Mouse (Mus musculus): ENCODE measurements around the gene Pik3r1.

The Pik3r1 gene

DNA sequence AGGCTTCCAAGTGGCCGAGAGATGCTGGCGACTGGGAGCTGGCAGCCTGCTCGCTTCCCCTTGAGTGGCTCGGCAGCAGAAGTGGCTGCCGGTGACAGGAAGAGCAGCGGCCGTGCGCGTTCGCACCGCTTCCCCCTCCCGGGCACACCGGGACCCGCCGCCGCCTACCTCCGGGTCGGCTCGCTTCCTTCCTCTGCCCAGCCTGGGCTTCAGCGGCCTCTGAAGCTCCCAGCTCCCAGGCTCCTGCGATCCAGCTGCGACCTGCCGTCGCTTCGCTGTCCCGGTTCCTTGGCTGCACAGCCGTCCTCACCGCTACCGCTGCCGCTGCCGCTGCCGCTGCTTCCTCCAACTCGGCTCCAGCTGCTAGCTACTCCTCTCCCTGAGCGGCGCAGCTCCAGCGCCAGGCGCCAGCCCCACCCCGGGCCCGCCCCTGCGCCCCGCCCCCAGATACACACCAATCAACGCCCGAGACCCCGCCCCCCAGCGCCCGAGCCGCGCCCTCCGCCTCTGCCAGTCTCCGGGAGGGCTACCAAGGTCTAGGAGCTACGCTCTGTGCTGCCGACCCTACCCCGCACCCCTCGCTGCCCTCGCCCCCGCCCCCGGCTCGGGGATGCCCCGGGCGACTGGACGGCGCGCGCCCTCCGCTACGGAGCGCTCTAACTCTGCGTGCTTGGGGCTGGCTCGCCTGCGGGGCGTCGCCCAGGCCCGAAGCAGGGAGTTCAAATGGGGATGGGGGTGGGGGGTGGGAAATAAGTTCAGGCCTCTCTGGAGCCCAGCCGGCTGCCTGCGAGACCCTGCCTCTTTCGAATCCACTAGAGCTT is at the start of gene Pik3r1:
Gene Pik3r1 (minus strand): TSS at position 409 of the 821 bp plus-strand sequence.
- peak; percentile 97 for DNase-seq (ENCODE audit: low spot score)

DNA sequence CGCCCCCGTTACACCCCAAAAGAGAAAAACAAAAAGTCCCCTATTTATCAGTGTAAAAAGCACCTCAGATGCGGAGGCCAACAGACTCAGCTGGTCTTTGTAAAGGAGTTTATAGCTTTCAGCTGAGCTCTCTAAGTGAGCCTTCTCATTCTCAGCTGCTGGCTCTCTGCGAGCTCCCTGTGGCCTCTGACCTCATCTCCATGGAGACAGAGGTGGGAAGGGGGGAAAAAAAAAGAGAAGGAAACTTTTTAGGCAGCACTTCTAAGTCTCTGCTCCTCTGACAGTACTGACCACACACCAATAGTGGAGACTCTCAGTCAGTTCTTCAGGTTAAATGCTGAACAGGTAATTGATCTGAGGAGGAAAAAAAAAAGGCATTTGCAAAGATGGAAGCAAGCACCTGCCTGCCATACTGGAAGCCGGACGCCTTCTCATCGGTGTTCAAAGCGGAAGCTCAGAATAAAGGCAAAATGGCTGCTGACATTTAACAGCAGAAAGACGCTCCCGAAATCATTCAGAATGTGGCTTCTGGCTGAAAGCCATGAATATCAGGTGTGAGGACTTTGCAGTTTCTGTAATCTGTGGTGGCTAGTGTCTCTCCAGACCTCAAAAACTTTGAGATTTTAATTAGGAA is 45.4 kb upstream of the Pik3r1 start:
- DNase-seq (ENCODE audit: low spot score): no peak

DNA sequence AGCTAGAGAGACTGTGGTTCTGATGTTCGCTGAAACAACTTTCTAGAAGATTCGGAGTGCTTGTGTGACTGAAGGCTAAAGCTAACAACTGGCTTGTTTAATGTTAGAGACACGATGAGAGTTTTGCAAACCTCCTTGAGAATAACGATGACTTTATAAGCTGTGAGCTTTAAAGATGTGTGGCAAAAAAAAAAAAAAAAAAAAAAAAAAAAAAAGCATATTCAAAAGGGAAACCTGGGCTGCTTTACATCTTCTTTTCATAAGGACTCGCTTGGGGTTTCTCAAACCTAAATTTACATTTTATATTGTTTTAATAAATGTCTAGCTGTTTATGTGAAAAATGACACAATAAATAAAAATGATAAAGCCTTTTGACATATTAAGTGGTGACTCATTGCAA is 44.3 kb upstream of the Pik3r1 start:
- DNase-seq (ENCODE audit: low spot score): no peak

DNA sequence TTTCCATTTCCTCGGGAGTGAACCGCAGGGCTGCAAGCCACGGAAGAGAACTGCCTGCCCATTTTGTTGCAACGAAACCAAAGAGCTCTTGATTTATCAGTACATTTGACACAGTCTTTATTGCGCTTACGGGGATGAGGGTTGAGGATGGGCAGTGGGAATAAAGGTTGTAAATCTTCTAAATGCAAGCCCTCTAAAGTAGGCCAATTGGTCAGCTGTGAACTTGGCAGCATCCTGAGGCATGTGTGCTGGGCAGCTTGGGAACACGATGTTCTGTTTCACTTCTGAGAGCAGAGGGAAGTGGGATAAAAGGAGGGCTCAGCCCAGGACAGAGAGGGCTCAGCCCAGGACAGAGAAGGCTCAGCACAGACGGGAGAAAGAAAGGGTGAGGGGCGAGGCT is 43.9 kb upstream of the Pik3r1 start:
- DNase-seq (ENCODE audit: low spot score): peak; percentile 38

DNA sequence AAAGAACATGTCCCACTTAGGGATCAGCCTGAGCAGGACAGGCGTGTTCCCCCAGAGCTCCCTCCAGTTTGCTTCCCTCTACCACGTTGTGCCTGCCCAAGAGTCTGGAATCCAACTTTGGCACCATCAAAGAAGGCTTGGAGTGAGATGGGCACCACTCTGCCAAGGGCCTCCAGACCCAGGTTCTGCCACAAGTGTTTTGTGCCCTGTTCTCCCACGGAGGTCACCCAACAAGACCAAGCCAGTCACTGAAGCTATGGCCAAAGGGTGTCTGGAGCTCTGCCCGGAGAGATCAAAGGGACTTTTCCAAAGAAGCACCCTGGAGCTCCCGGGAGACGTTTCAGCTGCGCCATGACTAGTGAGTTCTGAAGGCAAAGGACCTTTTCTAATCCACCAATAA is 42.6 kb upstream of the Pik3r1 start:
- peak; percentile 7 for DNase-seq (ENCODE audit: low spot score)

DNA sequence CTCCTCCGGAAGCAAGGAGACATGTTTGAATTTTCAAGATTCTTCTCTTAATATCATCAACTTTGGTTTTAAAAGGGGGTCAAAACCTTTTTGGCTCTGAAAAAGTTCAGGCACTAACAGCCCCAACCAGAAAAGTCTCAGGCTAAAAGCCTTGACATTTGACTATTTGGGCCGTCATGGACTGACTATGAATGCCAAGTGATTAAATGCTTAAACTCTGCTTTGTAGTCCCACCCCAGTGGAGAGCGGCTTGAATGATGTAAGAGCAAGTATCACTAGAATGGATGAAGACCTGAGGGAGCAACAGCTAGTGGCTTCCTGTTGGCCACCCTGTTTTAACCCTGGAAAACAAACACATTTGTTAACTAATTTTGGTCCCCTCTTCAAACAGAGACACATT is 41.8 kb upstream of the Pik3r1 start:
- DNase-seq (ENCODE audit: low spot score): no peak

DNA sequence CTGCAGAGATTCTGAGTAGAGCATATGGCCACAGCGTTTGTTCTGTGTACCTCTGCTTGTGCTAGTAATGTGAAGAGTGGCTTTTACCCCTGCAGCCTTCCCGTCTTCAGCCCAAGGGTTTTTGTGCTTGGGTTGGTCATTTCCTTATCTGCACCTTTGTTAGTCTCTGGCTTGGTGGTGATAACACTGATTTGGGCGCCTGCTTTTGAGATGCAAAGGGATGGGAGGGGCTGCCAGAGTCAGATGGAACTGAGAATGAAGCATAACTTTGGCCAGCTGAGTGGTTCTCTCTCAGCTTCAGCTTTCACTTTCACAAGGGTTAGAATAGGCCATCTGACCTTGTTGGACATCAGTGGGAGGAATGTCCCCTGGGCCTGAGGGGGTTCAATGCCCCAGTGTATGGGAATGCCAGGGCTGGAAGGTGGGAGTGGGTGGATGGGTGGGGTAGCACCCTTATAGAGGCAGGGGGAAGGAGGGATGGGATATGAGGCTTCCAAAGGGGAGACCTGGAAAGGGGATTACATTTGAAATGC is 37.6 kb upstream of the Pik3r1 start:
- DNase-seq (ENCODE audit: low spot score): no peak

DNA sequence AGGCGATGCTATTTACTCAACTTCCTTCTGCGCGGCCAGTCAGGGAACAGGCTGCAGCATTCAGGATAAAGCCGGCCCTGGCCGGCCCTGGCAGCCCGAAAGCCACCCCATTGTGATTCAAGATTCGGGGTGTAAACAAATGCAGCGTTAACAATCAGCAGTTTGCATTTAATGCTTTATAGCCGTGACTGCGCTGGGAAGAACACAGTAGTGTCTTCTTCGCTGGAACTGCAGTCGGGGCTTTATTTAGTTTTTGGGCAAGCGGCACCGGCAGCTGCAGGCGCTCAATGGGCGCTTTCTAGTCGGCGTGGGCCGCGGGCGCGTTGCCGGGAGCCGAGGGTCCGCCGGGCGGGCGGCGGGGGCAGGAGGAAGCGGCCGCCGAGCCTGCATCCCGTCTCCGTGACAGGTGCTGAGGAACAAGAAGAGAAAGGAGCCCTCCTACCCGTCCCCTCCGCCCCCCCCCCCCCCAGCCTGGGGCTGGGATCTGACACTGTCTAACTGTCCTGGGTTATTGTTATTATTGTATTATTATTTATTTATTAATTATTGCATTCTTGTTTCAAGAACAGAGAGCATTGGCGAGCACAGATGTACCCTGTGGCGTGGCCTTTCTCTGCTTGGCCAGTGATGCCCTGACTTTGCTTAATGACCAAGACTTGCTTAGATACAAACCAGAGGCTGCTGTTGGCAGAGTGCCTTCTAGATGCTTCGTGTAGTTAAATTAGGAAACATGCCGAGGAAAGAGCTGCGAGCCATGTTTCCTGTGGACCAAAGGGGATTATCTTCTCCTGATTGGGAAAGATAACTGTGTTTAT is 33.6 kb upstream of the Pik3r1 start:
- DNase-seq (ENCODE audit: low spot score): peak; percentile 20

DNA sequence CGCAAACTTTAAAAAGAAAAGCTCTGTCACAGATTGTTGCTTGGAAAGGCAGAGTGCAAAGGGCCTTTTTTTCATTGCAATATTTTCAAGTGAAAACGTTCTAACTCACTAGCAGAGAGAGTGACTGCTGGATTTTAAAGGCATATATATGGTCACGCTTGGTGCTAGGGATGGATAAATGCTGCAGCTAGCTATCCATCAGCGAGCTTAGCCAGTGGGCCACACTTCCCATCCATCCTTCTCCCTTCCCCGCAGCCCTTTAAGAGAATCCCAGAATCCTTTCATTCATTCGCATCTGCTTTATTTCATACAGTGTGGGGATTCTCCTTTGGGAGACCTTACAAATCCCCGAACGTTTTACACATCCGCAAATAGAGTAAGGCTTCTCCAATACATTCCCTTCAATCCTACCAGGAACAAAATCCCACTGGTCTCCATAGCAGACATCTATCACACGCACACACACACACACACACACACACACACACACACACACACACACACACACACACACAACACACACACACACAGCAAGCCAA is 32.9 kb upstream of the Pik3r1 start:
- no peak for DNase-seq (ENCODE audit: low spot score)

DNA sequence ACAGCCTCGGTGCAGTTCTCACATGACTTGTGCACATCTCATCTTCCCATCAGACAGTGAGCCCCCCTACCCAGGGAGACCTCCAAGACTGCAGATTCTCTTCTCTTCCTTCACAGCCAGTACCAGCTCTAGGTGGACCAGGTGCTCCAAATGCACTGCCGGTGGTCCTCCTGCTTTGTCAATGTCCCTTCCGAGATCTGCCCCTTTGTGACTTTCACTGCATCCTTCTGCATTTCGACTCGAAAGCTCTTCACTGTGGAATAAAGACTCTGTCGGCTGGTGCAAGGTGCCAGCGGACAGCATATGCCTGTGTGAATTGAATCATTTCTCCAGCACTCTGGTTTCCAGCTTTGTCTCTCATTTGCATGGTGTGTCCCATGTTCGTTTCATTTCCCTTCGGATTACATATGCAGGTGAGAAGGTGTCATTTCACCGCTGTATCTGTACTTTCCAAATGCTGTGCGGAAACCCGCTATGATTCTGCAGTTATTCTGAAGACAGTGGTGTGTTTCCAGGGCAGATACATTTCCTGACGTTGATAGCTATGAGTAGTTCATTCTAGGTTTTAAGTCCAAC is 32.1 kb upstream of the Pik3r1 start:
- DNase-seq (ENCODE audit: low spot score): no peak

DNA sequence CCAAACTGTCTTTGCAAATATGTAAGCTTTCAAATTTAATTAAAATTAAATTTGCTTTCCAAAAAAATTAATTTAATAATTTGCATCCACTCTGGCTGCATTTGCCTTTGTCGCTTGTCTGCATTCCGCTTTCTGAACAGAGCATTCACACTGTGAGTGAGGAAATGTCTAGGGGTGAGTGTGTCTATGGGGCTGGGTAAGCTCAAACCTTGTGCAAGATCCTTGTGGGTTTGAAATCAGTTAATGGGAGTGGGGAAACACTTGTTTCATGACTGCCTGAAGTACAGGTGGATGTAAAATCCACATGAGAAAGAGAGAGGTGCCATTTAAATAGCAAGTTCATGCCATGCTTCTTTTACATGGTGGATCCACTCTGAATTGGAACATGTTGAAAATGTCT is 31.3 kb upstream of the Pik3r1 start:
- no peak for DNase-seq (ENCODE audit: low spot score)

DNA sequence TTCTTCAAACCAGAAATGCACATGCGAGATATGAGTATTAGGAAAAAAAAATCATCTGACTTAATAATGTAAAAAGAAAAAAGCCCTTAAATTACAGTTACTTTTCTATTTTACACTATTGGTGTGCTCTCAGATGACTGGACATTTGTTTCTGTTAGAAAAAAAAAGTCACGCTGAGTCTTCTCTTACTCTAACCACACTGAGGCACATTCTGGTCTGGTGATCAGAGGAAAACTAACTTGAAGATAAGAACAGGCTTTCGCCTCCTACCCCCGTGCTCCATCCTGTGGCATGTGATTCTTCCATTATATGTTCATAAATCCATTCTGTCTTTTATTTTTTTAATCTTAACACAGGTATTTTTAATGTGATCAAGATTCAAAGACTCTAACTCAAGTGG is 30.5 kb upstream of the Pik3r1 start:
- no peak for DNase-seq (ENCODE audit: low spot score)

DNA sequence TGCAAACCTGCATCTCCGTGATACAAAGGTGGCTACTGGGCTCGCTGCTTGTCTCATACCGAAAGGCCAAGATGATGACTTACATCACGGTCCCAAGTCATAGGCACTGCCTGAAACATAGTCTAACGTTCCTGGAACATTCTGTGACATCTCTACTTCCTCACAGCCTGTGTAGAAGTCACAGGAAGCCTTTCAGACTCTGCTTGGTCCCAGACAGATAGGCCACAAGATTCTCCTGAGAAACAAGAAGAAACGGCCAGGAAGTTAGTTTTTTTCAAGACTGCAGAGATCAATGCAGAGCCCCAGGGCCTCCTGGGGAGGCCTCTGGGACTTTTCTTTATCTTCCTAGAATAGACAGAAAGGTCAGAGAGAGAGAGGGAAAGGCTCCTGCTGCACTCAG is 29.0 kb upstream of the Pik3r1 start:
- DNase-seq (ENCODE audit: low spot score): no peak

DNA sequence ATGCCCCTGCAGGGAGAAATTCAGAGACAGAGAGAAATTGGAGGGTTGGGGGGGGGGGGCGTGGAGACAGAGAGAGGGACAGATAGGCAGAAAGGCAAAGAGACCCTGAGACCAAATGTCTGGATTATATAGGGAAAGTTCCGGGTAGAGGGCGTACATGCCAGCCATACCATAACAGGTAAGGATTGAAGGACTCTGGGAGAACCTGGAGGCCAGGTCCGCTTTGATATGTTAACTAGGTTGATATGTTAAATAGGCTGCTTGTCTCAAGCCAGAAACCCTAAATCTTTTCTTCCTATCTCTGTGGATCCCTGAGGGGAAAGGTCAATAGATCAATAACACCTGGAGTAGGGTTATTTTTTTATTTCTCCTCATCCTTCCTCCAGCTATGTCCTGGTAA is 17.7 kb upstream of the Pik3r1 start:
- no peak for DNase-seq (ENCODE audit: low spot score)

DNA sequence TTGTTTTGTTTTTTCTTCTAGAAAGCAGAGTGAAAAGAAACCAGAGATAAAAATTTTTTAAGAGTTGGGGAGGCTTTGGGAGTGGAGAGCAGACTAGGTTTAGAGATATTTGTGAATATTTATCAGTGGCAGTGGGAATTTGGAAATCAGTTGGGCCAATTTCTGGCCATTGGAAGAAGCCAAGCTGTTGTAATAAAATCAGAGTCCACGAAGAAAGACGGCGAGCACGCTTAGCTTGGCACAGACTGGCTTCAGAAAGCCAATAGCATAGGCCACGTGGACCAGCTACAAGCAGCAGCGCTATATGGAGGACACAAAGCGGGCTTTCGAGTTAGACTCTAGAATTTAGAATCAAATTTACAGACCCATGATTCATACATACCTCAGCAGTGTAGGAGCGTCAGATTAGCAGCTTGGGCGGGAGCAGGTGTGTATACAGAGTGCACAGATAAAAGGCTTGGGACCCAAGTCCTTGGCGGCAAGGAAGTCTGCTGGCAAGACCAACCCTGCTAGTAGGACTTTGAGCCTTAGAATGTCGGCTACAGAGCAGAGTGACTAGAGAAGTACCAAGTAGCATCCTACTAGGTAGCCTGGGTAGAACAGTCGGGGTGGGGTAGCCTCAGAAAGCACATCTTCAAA is 16.8 kb upstream of the Pik3r1 start:
- no peak for DNase-seq (ENCODE audit: low spot score)

DNA sequence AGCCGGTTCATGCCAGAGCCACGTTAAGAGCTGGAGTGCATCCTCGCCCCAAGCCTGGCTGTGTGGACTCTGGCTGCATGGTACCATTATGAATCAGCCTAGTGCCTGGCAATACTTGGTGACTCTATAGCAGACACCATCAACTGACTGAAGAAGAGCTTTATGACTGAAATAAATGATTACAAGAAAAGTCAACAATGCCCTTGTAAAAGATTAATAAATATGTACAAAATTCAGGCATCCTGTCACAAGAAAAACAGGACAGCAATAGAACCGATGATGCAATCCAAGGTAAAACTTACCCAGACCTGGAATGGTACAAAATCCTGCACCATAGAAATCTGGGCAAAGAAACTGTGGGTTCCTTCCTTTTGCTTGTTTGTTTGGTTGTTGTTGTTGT is 11.0 kb upstream of the Pik3r1 start:
- no peak for DNase-seq (ENCODE audit: low spot score)

DNA sequence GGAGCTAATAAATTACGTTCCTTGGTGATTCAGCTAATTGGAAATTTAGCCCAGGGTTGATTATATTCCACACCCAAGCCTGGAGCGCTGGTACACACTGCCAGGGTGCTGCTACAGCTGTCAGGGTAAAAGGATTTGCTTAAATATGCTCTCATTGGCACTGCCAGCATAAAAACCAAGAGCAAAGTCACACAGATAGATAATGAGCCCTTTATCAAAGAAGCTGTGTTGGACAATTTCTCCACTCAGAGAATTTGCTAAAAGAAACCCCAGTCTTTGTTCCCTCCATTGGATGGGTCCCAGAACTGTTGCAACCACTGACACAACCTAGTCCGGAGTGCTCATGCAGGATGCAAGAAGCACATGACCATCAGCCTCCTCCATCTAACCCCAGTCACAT is 9.8 kb upstream of the Pik3r1 start:
- no peak for DNase-seq (ENCODE audit: low spot score)

DNA sequence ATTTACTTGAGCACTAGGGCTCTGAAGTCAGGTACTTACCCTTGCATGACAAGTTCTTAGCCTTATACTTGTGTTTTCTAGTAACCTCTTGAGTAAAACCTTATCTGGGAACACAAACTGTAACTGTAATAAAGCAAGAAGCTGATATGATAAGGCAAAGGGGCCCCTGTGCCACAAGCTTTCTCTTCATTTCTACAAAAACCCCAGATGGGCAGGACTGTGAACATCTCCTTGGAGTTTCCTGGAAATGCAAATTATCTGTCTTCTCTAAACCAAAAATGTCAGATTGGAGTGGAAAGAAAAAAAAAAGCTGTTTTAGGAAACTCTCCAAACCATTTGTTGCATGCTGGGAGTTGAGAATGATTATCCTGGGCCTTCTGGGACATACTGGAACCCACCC is 3.1 kb upstream of the Pik3r1 start:
- DNase-seq (ENCODE audit: low spot score): no peak

DNA sequence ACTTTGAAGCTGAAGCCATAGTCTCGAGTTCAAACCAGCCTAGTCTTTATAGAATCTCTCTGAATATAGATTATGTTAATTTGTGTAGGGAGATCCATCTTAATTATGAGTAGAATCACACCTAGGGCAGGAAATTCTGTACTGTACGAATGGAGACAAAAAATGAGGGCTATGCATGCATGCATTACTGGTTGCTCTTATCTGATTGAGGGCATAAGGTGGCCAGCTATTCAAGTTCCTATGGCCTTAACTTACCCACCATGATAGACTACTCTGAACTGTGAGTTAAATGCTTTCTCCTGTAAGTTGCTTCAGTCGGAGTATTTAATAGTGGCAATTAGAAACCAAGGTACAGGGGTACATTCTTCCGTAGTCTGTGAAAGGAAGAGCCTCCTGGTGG is 1.9 kb upstream of the Pik3r1 start:
- DNase-seq (ENCODE audit: low spot score): no peak

DNA sequence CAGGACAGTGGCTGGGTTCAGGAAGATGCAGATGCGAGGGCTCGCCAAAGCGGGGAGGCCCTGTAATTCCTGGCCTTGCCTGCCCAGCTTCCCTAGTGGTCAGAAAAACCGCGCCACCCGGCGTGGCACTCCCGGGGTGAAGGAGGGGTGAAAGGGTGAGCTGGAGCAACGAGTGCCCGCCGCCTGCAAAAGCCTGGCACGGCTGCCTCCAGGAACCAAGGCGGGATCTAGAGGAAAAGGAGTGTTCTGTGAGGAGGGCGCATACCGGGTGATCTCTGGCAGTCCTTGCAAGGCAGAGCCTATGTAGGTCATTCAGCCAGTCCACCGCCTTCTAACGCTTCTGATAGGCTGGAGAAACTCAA is 594 bp upstream of the Pik3r1 start:
- DNase-seq (ENCODE audit: low spot score): peak; percentile 79

DNA sequence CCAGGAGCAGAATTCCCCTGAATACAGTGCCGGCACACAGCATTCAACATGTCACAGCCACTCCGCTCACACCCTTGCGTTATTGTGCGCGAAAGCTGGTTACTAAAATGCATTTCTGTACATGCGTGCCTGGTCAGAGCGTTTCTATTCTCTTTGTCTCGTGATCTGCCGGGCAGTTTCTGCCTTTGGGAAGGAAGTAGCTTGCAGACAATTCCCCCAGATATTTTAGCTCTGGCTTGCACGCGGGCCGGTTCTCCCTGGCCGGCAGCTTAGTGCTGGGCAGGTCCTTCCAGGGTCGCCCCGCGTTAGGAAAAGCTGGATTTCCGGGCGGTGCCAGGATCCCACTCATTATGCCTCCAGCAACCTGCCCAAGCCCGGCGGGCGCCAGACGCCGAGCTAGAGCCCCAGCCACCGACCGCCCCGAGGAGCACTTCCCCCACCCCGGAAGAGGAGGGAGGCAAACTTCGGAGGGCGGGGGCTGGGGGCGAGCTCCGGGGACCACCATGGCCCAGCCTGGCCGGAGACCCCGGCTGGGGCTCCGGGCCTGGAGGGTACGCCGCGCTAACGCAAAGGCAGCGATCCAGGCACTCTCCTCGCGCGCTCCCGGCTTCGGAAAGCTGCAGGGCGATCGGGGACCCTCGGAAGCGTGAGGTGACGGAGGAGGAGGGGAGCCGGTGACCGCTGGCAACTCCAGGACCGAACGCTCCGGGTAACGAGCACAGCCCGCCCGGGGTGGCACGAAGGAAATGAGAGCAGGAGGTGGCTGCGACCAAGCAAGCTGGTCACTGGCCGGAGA is 806 bp downstream of the Pik3r1 start:
- no peak for DNase-seq (ENCODE audit: low spot score)

All from ovary, adult 18-20 months (tissue).